Mouse (Mus musculus): Measurements from ENCODE around the gene Msrb3. TPM values are rescaled to one million over a fixed set of nuclear protein-coding genes. Genes with fewer than 3 reads are reported as not detected.

Msrb3 gene
- polyA plus RNA-seq, 1 experiment from 2014 or later, result 3.3 TPM

GRCm38 (mm10) chr10:120811796-120812443, 87.0 kb downstream of the Msrb3 start:
- DNase-seq (ENCODE audit: low spot score), result no peak

GRCm38 (mm10) chr10:120810832-120811571, 87.9 kb downstream of the Msrb3 start:
- no peak for DNase-seq (ENCODE audit: low spot score)

- DNase-seq (ENCODE audit: low spot score), result no peak
These were observed 88.7 kb downstream of the Msrb3 start for GRCm38 (mm10) chr10:120810053-120810696.

- no peak for DNase-seq (ENCODE audit: low spot score)
These were observed 90.7 kb downstream of the Msrb3 start for GRCm38 (mm10) chr10:120808167-120808566.

GRCm38 (mm10) chr10:120801127-120801526, 97.8 kb downstream of the Msrb3 start:
- DNase-seq (ENCODE audit: low spot score), result no peak

GRCm38 (mm10) chr10:120799479-120799878, 99.4 kb downstream of the Msrb3 start:
- no peak for DNase-seq (ENCODE audit: low spot score)

- DNase-seq (ENCODE audit: low spot score), result no peak
These were observed 102.2 kb downstream of the Msrb3 start for GRCm38 (mm10) chr10:120796749-120797148.

GRCm38 (mm10) chr10:120794391-120794817, 104.5 kb downstream of the Msrb3 start:
- no peak for DNase-seq (ENCODE audit: low spot score)

- DNase-seq (ENCODE audit: low spot score), result no peak
These were observed 106.6 kb downstream of the Msrb3 start for GRCm38 (mm10) chr10:120792191-120792765.

- DNase-seq (ENCODE audit: low spot score), result no peak
These were observed 107.5 kb downstream of the Msrb3 start for GRCm38 (mm10) chr10:120791438-120791837.

- no peak for DNase-seq (ENCODE audit: low spot score)
These were observed 111.7 kb downstream of the Msrb3 start for GRCm38 (mm10) chr10:120787202-120787601.

GRCm38 (mm10) chr10:120784516-120784915, 114.4 kb downstream of the Msrb3 start:
- DNase-seq (ENCODE audit: low spot score), result no peak

- DNase-seq (ENCODE audit: low spot score), result no peak
These were observed 115.5 kb downstream of the Msrb3 start for GRCm38 (mm10) chr10:120783393-120783792.

- no peak for DNase-seq (ENCODE audit: low spot score)
These were observed 121.4 kb downstream of the Msrb3 start for GRCm38 (mm10) chr10:120777499-120777898.

- DNase-seq (ENCODE audit: low spot score), result no peak
These were observed 123.5 kb downstream of the Msrb3 start for GRCm38 (mm10) chr10:120775361-120775760.

- DNase-seq (ENCODE audit: low spot score), result no peak
These were observed 131.5 kb downstream of the Msrb3 start for GRCm38 (mm10) chr10:120767418-120767817.

- DNase-seq (ENCODE audit: low spot score), result no peak
These were observed 133.5 kb downstream of the Msrb3 start for GRCm38 (mm10) chr10:120765398-120765797.

- no peak for DNase-seq (ENCODE audit: low spot score)
These were observed 135.0 kb downstream of the Msrb3 start for GRCm38 (mm10) chr10:120763656-120764466.

- DNase-seq (ENCODE audit: low spot score), result no peak
These were observed 135.9 kb downstream of the Msrb3 start for GRCm38 (mm10) chr10:120762958-120763357.

- no peak for DNase-seq (ENCODE audit: low spot score)
These were observed 138.2 kb downstream of the Msrb3 start for GRCm38 (mm10) chr10:120760679-120761078.

GRCm38 (mm10) chr10:120759883-120760282, 139.0 kb downstream of the Msrb3 start:
- DNase-seq (ENCODE audit: low spot score), result no peak

Data from thymus, postnatal 0 days (tissue).